Mouse (Mus musculus) colon, adult 2 months (tissue): ENCODE results near the gene Kcnd1. TPM values are rescaled to one million over a fixed set of nuclear protein-coding genes. Genes with fewer than 3 reads are reported as not detected.

Experiments
- polyA plus RNA-seq: library from polyadenylated mRNA; depleted of rRNA; stranded (reverse); fragments of >200 nt; gene quantifications from 2 replicates; pipeline ENCODE4 v1.2.3, GENCODE M21; 2012; rRNA removed

Gene Kcnd1
- 1.8 and 2.2 TPM in 2 replicates for polyA plus RNA-seq

DNA sequence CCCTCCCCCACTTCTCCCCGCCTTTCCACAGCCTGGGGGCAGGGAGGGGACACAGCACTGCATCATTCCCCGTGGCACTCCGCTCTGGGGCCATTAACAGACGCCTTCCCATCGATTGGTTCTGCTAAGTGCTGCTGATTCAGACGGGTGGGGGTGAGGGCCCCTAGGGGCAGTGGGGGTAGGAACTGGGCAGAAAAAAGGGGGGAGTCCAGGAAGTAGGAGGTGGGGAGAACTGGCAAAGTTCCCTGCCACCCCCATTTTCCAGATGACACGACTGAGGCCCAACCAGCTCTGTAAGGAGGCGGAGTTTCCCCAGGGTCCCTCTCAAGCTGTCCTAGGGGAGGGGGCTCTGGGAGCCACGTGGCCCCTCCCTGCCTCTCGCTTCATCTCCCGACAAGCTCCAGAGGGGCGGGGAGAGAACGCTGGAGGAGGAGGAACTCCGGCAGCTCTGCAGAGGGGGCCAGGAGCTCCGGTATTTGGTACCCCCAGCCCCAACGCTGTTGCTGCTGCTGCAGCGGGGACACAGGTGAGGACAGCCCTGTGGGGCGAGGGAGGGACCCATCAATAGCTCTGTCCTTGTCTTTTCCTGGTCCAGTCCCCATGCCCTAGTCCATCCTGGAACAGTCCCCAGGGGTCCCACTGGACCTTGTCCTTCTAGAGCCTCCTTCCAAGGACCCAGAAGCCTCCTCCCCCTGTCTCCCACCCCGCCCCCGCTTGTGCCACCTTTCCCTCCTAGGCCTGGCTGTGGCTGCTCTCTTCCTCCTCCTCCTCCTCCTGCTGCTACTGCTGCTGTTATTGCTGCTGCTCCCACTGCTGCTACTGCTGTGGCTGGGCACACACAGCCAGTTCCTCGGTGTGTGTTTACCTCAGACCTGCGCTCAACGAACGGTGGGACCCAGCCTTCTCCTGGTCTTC is at the start of gene Kcnd1:
Kcnd1 (plus strand) TSS at position 425 of the 915 bp plus-strand sequence.

DNA sequence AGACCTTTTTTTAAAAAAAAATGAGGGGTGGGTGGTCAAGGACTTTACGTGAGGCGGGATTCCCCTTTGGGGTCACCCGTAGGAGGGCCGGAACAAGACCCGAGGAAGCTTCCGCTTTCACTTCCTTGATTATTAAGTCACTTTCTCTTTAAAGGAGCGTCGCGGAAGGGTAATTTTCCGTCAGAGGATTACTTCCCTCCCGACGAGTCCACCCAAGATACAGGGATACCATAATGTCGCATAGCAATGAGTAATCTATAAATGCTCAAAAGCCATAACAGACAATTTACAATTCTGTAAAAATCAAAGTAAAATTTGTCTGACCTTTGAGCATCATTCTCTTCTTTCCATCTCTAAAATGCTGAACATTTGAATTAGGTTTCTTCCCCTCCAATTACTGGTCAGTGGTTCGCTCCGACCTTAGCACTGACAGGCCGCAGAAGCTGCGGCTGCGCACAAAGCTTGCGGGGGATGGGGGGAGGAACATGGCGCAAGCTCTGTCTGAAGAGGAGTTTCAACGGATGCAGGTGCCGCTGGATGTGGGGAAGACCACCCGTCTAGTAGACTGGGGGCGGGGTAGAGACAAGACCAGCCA is 32.5 kb upstream of the Kcnd1 start, which contains the start of gene Gripap1:
Gripap1 (plus strand) TSS at position 224 of the 595 bp plus-strand sequence.

DNA sequence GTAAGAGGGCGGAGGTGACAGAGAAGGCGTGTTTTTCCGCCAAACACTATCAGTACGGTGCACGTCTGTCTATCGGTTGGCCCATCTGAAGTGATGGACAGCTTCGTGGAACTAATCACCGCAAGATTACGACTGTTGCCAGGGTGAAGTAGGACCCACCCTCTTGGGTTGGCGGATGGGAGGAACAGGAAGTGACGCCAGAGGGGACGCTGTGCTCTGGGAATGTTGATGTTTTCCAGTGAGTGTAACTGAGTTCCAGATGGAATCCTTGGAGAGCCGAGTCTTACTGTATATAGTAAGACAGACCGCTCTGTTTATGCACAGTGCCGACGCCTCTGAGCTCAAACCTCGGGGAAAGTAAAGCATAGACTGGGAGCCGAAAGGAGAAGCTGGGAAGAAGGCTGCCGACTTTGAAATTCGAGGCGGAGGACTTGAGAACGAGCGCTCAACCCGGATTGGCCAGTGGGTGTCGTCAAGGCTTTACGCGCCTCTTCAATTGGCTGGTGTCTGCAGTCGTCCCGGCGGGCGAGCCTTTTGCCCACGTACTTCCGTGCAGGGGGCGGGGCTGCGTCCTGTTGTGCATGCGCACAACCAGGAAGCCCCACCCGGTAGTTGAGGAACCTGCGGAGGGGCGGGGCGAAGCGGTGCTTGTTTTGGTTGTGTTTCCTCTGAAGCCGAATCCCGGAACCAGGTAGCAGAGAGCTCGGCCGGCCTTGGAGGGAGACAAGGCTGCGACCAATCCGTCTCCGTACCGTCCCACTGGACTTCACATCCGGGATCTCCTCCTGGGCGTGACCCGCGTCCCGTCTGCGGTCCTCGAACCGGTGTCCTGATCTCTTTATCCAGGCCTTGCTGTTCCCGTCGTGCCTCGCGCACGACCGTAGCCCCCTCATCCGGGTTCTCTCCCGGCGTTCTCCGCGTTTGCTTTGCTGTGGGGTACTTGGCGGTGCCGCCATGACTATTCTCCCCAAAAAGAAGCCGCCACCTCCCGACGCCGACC is 19.4 kb downstream of the Kcnd1 start, which contains the start of gene Otud5:
Otud5 (plus strand) TSS at position 202 of the 1,000 bp plus-strand sequence.

DNA sequence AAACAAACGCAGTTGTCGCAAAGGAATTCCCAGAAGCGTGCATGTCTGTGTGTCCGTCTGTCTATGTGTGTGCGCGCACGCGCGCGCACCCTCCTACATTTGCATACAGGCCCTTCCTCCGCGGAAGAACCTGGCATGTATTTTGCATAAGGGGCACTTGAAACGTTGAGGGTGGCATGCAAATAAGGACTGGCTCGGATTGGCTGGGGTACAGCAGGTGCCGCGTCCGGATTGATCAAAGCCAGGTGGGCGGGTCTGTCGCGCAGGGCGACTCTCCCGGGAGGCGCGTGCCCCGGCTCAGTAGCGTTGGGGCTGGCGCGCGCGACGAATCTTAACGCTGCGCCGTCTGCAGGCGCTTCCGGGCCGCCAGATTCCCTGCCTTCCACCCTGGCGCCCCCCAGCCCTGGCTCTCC is 55.9 kb downstream of the Kcnd1 start, which contains the start of gene Pim2:
Pim2 (plus strand) TSS at position 256 of the 413 bp plus-strand sequence.

DNA sequence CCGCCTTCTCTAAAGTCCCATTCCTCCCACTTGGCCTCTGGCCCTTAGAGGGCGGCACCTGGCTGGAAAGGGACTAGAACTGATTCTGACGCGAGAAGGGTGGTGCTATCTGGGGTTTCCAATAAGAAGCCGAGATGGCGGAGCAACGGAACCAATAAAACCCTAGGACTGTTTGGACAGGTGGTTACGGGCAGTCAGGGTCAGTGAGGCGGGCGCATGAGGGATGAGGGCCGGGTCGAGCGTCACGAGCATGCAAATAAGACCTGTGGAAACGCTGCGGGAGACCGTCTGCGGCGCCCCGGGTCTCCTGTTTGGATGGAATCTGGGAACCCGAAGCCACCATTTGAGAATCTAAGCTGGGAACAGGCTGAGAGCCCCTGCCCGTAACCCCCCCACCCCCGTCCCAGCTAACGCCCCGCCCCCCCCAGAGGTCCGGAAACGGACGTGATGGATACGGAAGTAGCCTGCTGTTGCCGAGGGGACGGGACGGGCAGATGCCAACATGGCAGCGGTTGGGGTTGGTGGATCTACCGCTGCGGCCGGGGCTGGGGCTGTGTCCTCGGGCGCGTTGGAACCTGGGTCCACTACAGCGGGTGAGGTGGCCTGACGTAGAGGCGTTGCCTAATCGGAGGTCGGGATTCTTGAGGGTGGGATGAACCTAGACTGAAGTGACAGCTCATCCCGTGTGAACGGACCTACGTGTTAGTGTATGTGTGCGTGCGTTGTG is 61.9 kb downstream of the Kcnd1 start, which contains the start of gene Slc35a2:
Slc35a2 (plus strand) TSS at position 188 of the 727 bp plus-strand sequence.

Other genes with a start within 250 kb of the Kcnd1 start
- 0.24 and 0.58 TPM in 2 replicates for gene Foxp3, start 248.6 kb upstream of the Kcnd1 start, polyA plus RNA-seq
- 2.5 and 3.0 TPM in 2 replicates for gene Ppp1r3f, start 248.0 kb upstream of the Kcnd1 start, polyA plus RNA-seq
- 16.5 and 17.3 TPM in 2 replicates for gene Ccdc22, start 216.8 kb upstream of the Kcnd1 start, polyA plus RNA-seq
- not detected in 2 replicates for gene Cacna1f, start 215.2 kb upstream of the Kcnd1 start, polyA plus RNA-seq
- 6.4 TPM in 2 replicates for gene Syp, start 183.8 kb upstream of the Kcnd1 start, polyA plus RNA-seq
- gene Prickle3, start 165.0 kb upstream of the Kcnd1 start, polyA plus RNA-seq, result 28.8 and 34.6 TPM in 2 replicates
- gene Plp2, start 150.9 kb upstream of the Kcnd1 start, polyA plus RNA-seq, result 360 and 390 TPM in 2 replicates
- gene Magix, start 141.0 kb upstream of the Kcnd1 start, polyA plus RNA-seq, result 1.3 and 2.7 TPM in 2 replicates
- 4.7 and 5.5 TPM in 2 replicates for gene Gpkow, start 125.2 kb upstream of the Kcnd1 start, polyA plus RNA-seq
- gene Wdr45, start 108.0 kb upstream of the Kcnd1 start, polyA plus RNA-seq, result 39.4 and 43.0 TPM in 2 replicates
- gene Gm45208, start 100.0 kb upstream of the Kcnd1 start, polyA plus RNA-seq, result not detected in 2 replicates
- gene Praf2, start 93.8 kb upstream of the Kcnd1 start, polyA plus RNA-seq, result 51.2 and 75.8 TPM in 2 replicates
- gene Ccdc120, start 71.4 kb upstream of the Kcnd1 start, polyA plus RNA-seq, result 30.0 and 34.8 TPM in 2 replicates
- 23.0 and 25.1 TPM in 2 replicates for gene Tfe3, start 59.7 kb upstream of the Kcnd1 start, polyA plus RNA-seq
- 18.9 and 22.6 TPM in 2 replicates for gene Gripap1, start 32.5 kb upstream of the Kcnd1 start, polyA plus RNA-seq
- 36.1 and 38.3 TPM in 2 replicates for gene Otud5, start 19.1 kb downstream of the Kcnd1 start, polyA plus RNA-seq
- gene Pim2, start 56.0 kb downstream of the Kcnd1 start, polyA plus RNA-seq, result 10.7 and 13.5 TPM in 2 replicates
- gene Slc35a2, start 61.7 kb downstream of the Kcnd1 start, polyA plus RNA-seq, result 260 and 397 TPM in 2 replicates
- gene Pqbp1, start 77.0 kb downstream of the Kcnd1 start, polyA plus RNA-seq, result 31.5 and 39.6 TPM in 2 replicates
- 45.5 and 51.4 TPM in 2 replicates for gene Timm17b, start 77.1 kb downstream of the Kcnd1 start, polyA plus RNA-seq
- not detected in 2 replicates for gene Gm10491, start 85.5 kb downstream of the Kcnd1 start, polyA plus RNA-seq
- gene Gm10490, start 87.3 kb downstream of the Kcnd1 start, polyA plus RNA-seq, result not detected in 2 replicates
- 32.0 and 41.2 TPM in 2 replicates for gene Pcsk1n, start 97.5 kb downstream of the Kcnd1 start, polyA plus RNA-seq
- gene Eras, start 106.3 kb downstream of the Kcnd1 start, polyA plus RNA-seq, result not detected in 2 replicates
- 16.6 and 20.2 TPM in 2 replicates for gene Hdac6, start 125.6 kb downstream of the Kcnd1 start, polyA plus RNA-seq
- gene Gata1, start 155.8 kb downstream of the Kcnd1 start, polyA plus RNA-seq, result 0.06 and 0.09 TPM in 2 replicates
- 4.9 and 5.1 TPM in 2 replicates for gene Glod5, start 196.2 kb downstream of the Kcnd1 start, polyA plus RNA-seq